Mouse (Mus musculus) G1E-ER4 (cell line): Measurements from ENCODE around the gene Maml2. TPM values are rescaled to one million over a fixed set of nuclear protein-coding genes. Genes with fewer than 3 reads are reported as not detected.

ENCODE experiments used
- GATA1 ChIP-seq: IDR thresholded peaks from one replicate; pipeline ENCODE4 v1.8.0; 2012; ENCODE audit warnings: low read length, inconsistent platforms
- polyA plus RNA-seq: library from polyadenylated mRNA; stranded (reverse); fragments of >175 nt; gene quantifications from 2 replicates; pipeline ENCODE4 v1.2.3, GENCODE M21; 2012

Gene Maml2
- polyA plus RNA-seq, 1 experiment = 0.22 TPM

GRCm38 (mm10) chr9:13661768-13662623, 364.2 kb downstream of the Maml2 start:
- no peak for TF ChIP-seq GATA1

GRCm38 (mm10) chr9:13665487-13665969, 367.8 kb downstream of the Maml2 start:
- TF ChIP-seq GATA1 = no peak

GRCm38 (mm10) chr9:13667955-13668354, 370.2 kb downstream of the Maml2 start:
- TF ChIP-seq GATA1 = no peak

GRCm38 (mm10) chr9:13668742-13669141, 371.0 kb downstream of the Maml2 start:
- no peak for TF ChIP-seq GATA1

- no peak for TF ChIP-seq GATA1
Observed at GRCm38 (mm10) chr9:13671125-13671769, 373.5 kb downstream of the Maml2 start.

- no peak for TF ChIP-seq GATA1
Observed at GRCm38 (mm10) chr9:13673304-13673703, 375.5 kb downstream of the Maml2 start.

GRCm38 (mm10) chr9:13678026-13678425, 380.3 kb downstream of the Maml2 start:
- no peak for TF ChIP-seq GATA1

- TF ChIP-seq GATA1 = no peak
Observed at GRCm38 (mm10) chr9:13679696-13680095, 381.9 kb downstream of the Maml2 start.

GRCm38 (mm10) chr9:13681147-13681546, 383.4 kb downstream of the Maml2 start:
- TF ChIP-seq GATA1 = no peak

- TF ChIP-seq GATA1 = no peak
Observed at GRCm38 (mm10) chr9:13681581-13682038, 383.9 kb downstream of the Maml2 start.

GRCm38 (mm10) chr9:13684327-13684934, 386.7 kb downstream of the Maml2 start:
- no peak for TF ChIP-seq GATA1

- peak; percentile 62 for TF ChIP-seq GATA1
Observed at GRCm38 (mm10) chr9:13686977-13687659, 389.4 kb downstream of the Maml2 start.

- TF ChIP-seq GATA1 = no peak
Observed at GRCm38 (mm10) chr9:13688997-13689396, 391.2 kb downstream of the Maml2 start.

GRCm38 (mm10) chr9:13690321-13690720, 392.6 kb downstream of the Maml2 start:
- no peak for TF ChIP-seq GATA1

GRCm38 (mm10) chr9:13693693-13694284, 396.0 kb downstream of the Maml2 start:
- TF ChIP-seq GATA1 = no peak
